Mouse (Mus musculus): Measurements from ENCODE around the gene Adamts2.

Gene Adamts2

GRCm38 (mm10) chr11:50734129-50734528, 132.2 kb downstream of the Adamts2 start:
- DNase-seq (ENCODE audit: low spot score in 2 of 2): no peak

- DNase-seq (ENCODE audit: low spot score in 2 of 2): no peak
These were observed 134.7 kb downstream of the Adamts2 start for GRCm38 (mm10) chr11:50736548-50736947.

GRCm38 (mm10) chr11:50738436-50738835, 136.6 kb downstream of the Adamts2 start:
- no peak for DNase-seq (ENCODE audit: low spot score in 2 of 2)

- DNase-seq (ENCODE audit: low spot score in 2 of 2): no peak
These were observed 137.6 kb downstream of the Adamts2 start for GRCm38 (mm10) chr11:50739453-50739852.

- DNase-seq (ENCODE audit: low spot score in 2 of 2): no peak
These were observed 140.3 kb downstream of the Adamts2 start for GRCm38 (mm10) chr11:50742146-50742545.

GRCm38 (mm10) chr11:50744971-50745370, 143.1 kb downstream of the Adamts2 start:
- DNase-seq (ENCODE audit: low spot score in 2 of 2): no peak

GRCm38 (mm10) chr11:50746508-50746907, 144.6 kb downstream of the Adamts2 start:
- no peak for DNase-seq (ENCODE audit: low spot score in 2 of 2)

GRCm38 (mm10) chr11:50750983-50751585, 149.2 kb downstream of the Adamts2 start:
- no peak for DNase-seq (ENCODE audit: low spot score in 2 of 2)

- no peak for DNase-seq (ENCODE audit: low spot score in 2 of 2)
These were observed 155.9 kb downstream of the Adamts2 start for GRCm38 (mm10) chr11:50757741-50758140.

GRCm38 (mm10) chr11:50766461-50766860, 164.6 kb downstream of the Adamts2 start:
- DNase-seq (ENCODE audit: low spot score in 2 of 2): no peak

- peak; percentile 8 to 67 for DNase-seq (ENCODE audit: low spot score in 2 of 2)
These were observed 165.2 kb downstream of the Adamts2 start for GRCm38 (mm10) chr11:50767039-50767438.

GRCm38 (mm10) chr11:50768995-50769749, 167.3 kb downstream of the Adamts2 start:
- DNase-seq (ENCODE audit: low spot score in 2 of 2): peak; percentile 55 to 79

- no peak for DNase-seq (ENCODE audit: low spot score in 2 of 2)
These were observed 169.1 kb downstream of the Adamts2 start for GRCm38 (mm10) chr11:50771006-50771405.

- DNase-seq (ENCODE audit: low spot score in 2 of 2): no peak
These were observed 195.8 kb downstream of the Adamts2 start for GRCm38 (mm10) chr11:50797674-50798073.

GRCm38 (mm10) chr11:50798836-50799235, 197.0 kb downstream of the Adamts2 start:
- no peak for DNase-seq (ENCODE audit: low spot score in 2 of 2)

GRCm38 (mm10) chr11:50814233-50814632, 212.3 kb downstream of the Adamts2 start:
- no peak for DNase-seq (ENCODE audit: low spot score in 2 of 2)

- no peak for DNase-seq (ENCODE audit: low spot score in 2 of 2)
These were observed 224.3 kb downstream of the Adamts2 start for GRCm38 (mm10) chr11:50826214-50826613.

GRCm38 (mm10) chr11:50827010-50827953, 225.4 kb downstream of the Adamts2 start, which contains the start of gene Zfp354c:
Gene Zfp354c, minus strand, starts transcription at chr11:50827724.
- DNase-seq (ENCODE audit: low spot score in 2 of 2): peak; percentile 47 to 81

GRCm38 (mm10) chr11:50835727-50836126, 233.8 kb downstream of the Adamts2 start:
- no peak for DNase-seq (ENCODE audit: low spot score in 2 of 2)

- DNase-seq (ENCODE audit: low spot score in 2 of 2): peak in 1 of 2 experiments; percentile 84
These were observed 239.3 kb downstream of the Adamts2 start, which contains the start of gene Zfp879 for GRCm38 (mm10) chr11:50841023-50841735. Gene Zfp879, minus strand, starts transcription at chr11:50841552.

- DNase-seq (ENCODE audit: low spot score in 2 of 2): no peak
These were observed 244.1 kb downstream of the Adamts2 start for GRCm38 (mm10) chr11:50845951-50846350.
